Mouse (Mus musculus) small intestine, adult 2 months (tissue): ENCODE measurements around the gene Baiap2l2. TPM values are rescaled to one million over a fixed set of nuclear protein-coding genes. Genes with fewer than 3 reads are reported as not detected.

Source experiments
- H3K27ac ChIP-seq: fragments of 200-500 bp; 2 replicates; pipeline ENCODE4 v1.5.1; 2012; ENCODE audit warnings: low read depth, low read length, control low read depth, inconsistent platforms; ENCODE audit not compliant: insufficient read depth
- H3K27me3 ChIP-seq: fragments of 200-500 bp; 2 replicates; pipeline ENCODE4 v1.6.1; 2012; ENCODE audit warnings: mild to moderate bottlenecking, moderate library complexity, low read length, inconsistent platforms; ENCODE audit not compliant: control insufficient read depth, insufficient read depth
- H3K36me3 ChIP-seq: fragments of 200-500 bp; 2 replicates; pipeline ENCODE4 v1.6.1; 2012; ENCODE audit warnings: mild to moderate bottlenecking, low read length, control low read depth, inconsistent platforms; ENCODE audit not compliant: control insufficient read depth, insufficient read depth
- H3K4me1 ChIP-seq: fragments of 200-500 bp; 2 replicates; pipeline ENCODE4 v1.6.1; 2012; ENCODE audit warnings: low read length, inconsistent platforms, mixed read lengths; ENCODE audit not compliant: control insufficient read depth, insufficient read depth, insufficient read length
- H3K4me3 ChIP-seq: fragments of 200-500 bp; 2 replicates; pipeline ENCODE4 v1.5.1; 2012; ENCODE audit warnings: low read depth, mild to moderate bottlenecking, control low read depth, inconsistent platforms, low read length, moderate library complexity
- CTCF ChIP-seq: fragments of 200-500 bp; IDR thresholded peaks from 2 replicates; pipeline ENCODE4 v1.5.1; 2012; ENCODE audit warnings: low read depth, mild to moderate bottlenecking, control low read depth, inconsistent platforms, low read length, moderate library complexity, mixed read lengths; ENCODE audit not compliant: insufficient replicate concordance, insufficient read length; ENCODE audit errors: extremely low read depth
- POLR2A ChIP-seq: fragments of 200-500 bp; IDR thresholded peaks from 2 replicates; pipeline ENCODE4 v1.6.1; 2012; ENCODE audit warnings: low read depth, mild to moderate bottlenecking, control low read depth, inconsistent platforms, low read length, moderate library complexity
- WGBS: fragments of 180-500 bp; shearing (Covaris S2); methylation state at CpG from one replicate; pipeline ENCODE4 v1.1.7; 2018; 5-methylcytosine and 5-hydroxymethylcytosine counted together
- polyA plus RNA-seq: library from polyadenylated mRNA; depleted of rRNA; stranded (reverse); fragments of >200 nt; gene quantifications from 2 replicates; pipeline ENCODE4 v1.2.3, GENCODE M21; 2012

The Baiap2l2 gene
- polyA plus RNA-seq, 1 experiment: 542 TPM

DNA sequence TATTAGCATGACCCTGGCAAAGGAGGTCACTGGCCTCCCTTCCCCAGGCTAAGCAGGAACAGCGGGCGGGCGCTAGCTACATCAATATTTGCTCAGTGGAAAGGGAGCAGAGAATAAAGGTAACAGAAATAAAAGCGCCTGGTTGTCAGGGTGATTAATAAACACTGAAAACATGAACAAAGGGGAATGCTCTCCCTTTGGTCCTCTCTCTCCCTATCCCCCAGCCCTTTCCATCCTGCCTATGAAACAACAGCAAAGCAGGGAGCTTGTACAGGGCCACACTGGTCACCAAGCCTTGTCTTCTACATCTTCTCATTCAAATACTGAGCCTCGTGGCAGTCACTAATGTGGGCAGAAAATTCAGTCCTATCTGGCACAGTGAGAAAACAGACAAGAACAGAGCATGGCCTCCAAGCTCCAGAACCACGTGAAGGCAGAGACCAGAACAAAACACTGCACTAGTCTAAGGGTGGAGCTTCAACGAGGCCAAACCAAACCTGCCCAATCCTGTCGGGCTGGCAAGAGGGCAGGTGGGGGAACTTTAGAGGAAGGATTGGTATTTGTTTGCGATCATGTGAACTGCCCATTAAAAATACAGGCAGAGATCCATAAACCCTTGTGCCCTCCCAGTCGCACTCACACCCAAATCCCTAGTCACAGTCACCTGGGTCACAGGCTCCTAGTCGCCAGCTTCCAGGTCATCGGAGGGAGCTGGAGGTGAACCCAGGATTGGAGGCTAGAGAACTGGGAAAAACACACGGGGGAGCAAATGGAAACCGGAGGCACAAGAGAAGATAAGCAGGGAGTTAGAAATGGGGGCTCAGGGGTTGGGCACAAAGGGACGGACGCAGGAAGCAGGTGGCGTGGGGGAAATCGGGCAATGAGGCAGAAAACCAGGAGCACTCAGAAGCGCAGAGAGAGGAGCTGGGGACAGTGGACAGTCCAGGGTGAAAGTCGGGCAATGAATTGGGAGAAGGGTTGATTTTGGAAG, 41.9 kb upstream of the Baiap2l2 start:
- TF ChIP-seq POLR2A: peak; percentile 26; the same call in 1 of the 2 replicates
- TF ChIP-seq CTCF: peak; percentile 17; the same call in 1 of the 2 replicates
- Histone ChIP-seq H3K27me3 (no peaks in the 10 kb centered on the region), H3K36me3 (no peaks in the 10 kb centered on the region), H3K4me1 (peaks cover 33% of the 10 kb centered on the region), H3K27ac (peak overlapping the region; percentile 95), H3K4me3 (peak overlapping the region; percentile 75)
- 5% methylated on average over 20 of the region's 20 CpGs for WGBS

DNA sequence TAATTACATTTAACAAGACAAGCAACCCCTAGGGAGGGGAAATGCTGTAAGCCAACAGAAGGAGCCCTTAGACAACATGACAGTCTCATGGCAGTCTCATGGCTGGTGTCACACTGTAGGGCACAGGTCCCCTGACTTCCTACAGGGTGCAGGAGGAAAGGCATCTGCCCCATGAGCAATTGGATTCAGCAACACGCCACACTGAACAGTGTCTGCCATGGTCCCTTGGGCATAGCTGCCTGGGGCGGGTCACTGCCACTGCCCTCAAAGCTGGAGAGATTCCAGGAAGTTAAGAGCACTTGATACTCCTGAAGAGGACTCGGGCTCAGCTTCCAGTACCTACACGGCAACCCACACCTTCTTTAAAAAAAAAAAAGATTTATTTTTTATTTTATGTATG, 40.9 kb upstream of the Baiap2l2 start:
- no peaks in the 10 kb centered on the region for H3K36me3 ChIP-seq
- TF ChIP-seq CTCF (no peak), POLR2A (no peak)
- no peak overlapping the region for H3K4me3 ChIP-seq
- 18% methylated on average over 4 of the region's 4 CpGs for WGBS
- H3K4me1 ChIP-seq: peaks cover 36% of the 10 kb centered on the region
- no peak overlapping the region for H3K27ac ChIP-seq
- H3K27me3 ChIP-seq: no peaks in the 10 kb centered on the region

DNA sequence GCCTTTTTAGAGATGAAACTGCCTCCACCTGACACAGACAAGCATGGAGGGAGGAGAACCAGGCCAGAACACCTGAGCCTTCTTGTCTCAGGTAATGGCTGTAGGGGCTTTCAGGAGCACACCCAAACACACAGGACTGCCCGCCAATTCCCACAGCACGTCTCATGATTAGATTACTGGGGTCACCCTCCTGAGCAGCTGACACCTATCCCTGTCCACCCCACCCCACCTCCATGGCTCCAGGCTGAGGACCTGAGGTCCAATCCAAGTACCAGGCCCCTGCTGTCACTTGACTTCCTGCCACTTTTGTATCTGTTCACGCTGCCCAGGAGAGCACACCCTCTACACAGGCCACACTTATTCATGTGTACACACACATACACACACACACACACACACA, 40.4 kb upstream of the Baiap2l2 start:
- no peak overlapping the region for H3K27ac ChIP-seq
- TF ChIP-seq CTCF: no peak
- TF ChIP-seq POLR2A: no peak
- H3K4me3 ChIP-seq: no peak overlapping the region

DNA sequence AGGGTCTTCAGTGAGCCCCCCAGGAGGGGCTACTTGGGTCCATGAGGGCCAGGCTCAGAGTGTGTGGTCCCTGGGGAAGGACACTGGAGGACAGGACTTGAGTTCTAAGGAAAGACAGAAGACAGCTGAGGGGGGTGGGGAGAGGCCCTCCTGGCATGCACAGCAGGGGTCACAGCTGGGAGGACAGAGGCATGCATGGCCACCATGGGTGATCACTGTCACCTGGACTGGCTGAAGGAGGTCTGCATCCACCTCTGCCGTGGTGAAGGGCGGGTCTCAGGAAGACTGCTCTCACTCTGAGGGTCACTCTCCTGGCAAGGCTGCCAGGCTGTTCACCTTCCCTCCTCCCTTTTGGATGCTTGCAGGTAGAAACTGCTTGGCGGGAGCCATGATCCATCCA, 39.0 kb upstream of the Baiap2l2 start:
- H3K4me3 ChIP-seq: no peak overlapping the region
- H3K4me1 ChIP-seq: peaks cover 36% of the 10 kb centered on the region
- TF ChIP-seq POLR2A: no peak
- TF ChIP-seq CTCF: no peak
- H3K27me3 ChIP-seq: no peaks in the 10 kb centered on the region
- 82% methylated on average over 3 of the region's 3 CpGs for WGBS
- no peak overlapping the region for H3K27ac ChIP-seq
- H3K36me3 ChIP-seq: no peaks in the 10 kb centered on the region

More for the DNA sequence above, 40.4 kb upstream of the Baiap2l2 start:
- Histone ChIP-seq H3K36me3 (no peaks in the 10 kb centered on the region), H3K4me1 (peaks cover 36% of the 10 kb centered on the region), H3K27me3 (no peaks in the 10 kb centered on the region)
- 47% methylated on average over 3 of the region's 3 CpGs for WGBS

DNA sequence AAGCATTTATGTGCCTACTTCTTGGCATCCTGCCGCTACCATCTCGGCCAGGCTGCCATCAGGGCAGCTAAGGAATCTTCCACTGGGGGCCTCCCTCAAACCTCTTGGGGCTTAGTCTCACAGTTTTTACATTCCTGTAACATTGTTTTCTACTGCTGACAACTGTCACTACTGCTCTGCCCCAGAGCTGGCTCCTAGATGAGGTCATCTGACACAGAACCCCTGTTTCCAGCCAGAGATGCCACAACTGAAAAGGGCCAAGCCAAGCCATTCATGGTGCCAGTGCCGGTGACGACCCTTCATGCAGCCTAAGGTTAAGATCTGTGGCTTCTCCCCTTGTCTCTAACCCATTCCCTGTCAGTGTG, 38.4 kb upstream of the Baiap2l2 start:
- WGBS: 48% methylated on average over 4 of the region's 4 CpGs
- H3K4me3 ChIP-seq: no peak overlapping the region
- H3K4me1 ChIP-seq: peaks cover 36% of the 10 kb centered on the region
- H3K27ac ChIP-seq: peak overlapping the region; percentile 44
- TF ChIP-seq POLR2A: no peak
- no peak for TF ChIP-seq CTCF
- no peaks in the 10 kb centered on the region for H3K27me3 ChIP-seq
- no peaks in the 10 kb centered on the region for H3K36me3 ChIP-seq

DNA sequence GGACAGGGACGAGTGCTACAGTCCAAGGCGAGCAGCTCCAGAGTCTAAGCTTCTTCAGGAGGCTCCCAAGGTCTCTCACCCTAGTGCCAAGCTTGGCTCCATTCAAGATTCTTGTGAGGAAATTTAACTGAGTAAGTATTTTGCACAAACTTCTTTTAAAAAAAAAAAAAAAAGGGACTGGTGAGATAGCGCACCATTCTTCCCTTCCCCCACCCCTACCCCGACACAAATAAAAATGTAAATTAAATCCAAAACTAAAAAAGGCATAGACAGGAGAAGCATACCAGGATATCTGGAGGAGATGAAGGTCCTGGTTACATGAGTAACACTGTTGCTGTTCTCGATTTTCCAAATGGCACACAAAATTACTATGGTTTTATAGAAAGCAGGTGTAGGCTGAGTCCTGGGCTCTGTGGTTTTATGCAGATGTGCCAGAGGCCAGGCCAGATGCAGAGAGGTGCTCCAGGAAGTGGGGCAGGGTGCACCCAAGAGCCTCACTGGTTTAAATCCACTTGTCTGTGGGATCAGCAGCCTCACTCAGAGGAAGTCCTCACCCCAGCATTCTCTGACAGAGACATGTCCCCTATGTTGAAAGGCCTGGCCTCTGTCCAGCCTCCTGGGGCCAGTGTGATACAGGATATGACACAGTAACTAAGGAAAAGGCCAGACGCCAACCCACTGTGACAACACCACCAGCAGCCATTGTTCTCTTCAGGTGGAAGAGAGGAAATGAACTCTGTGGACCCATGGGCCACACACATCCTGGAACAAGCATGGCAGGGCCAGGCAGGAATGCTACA, 37.9 kb upstream of the Baiap2l2 start:
- TF ChIP-seq CTCF (no peak), POLR2A (no peak)
- Histone ChIP-seq H3K4me1 (peaks cover 36% of the 10 kb centered on the region), H3K27me3 (no peaks in the 10 kb centered on the region), H3K27ac (peak overlapping the region; percentile 87), H3K4me3 (no peak overlapping the region), H3K36me3 (no peaks in the 10 kb centered on the region)
- WGBS: 39% methylated on average over 6 of the region's 6 CpGs
